Mouse (Mus musculus) right cerebral cortex, postnatal 14 days (tissue): ENCODE measurements around the gene Sidt1.

Experiments
- DNase-seq: peaks from one replicate; pipeline ENCODE4 v3.0.0; 2022

Sidt1 gene

GRCm38 (mm10) chr16:44332861-44333284 lies at the start of gene Sidt1:
TSS of gene Sidt1 (minus strand) at chr16:44333196.
- peak; percentile 8 for DNase-seq

GRCm38 (mm10) chr16:44381578-44381977 lies 48.6 kb upstream of the Sidt1 start:
- no peak for DNase-seq

- DNase-seq = no peak
Measured at GRCm38 (mm10) chr16:44380006-44380405, 47.0 kb upstream of the Sidt1 start.

- DNase-seq = no peak
Measured at GRCm38 (mm10) chr16:44375459-44375858, 42.5 kb upstream of the Sidt1 start.

- DNase-seq = no peak
Measured at GRCm38 (mm10) chr16:44365522-44365921, 32.5 kb upstream of the Sidt1 start.

- no peak for DNase-seq
Measured at GRCm38 (mm10) chr16:44361921-44362890, 29.2 kb upstream of the Sidt1 start.

GRCm38 (mm10) chr16:44357571-44358268 lies 24.7 kb upstream of the Sidt1 start:
- no peak for DNase-seq

- no peak for DNase-seq
Measured at GRCm38 (mm10) chr16:44356291-44356690, 23.3 kb upstream of the Sidt1 start.

- DNase-seq = no peak
Measured at GRCm38 (mm10) chr16:44349801-44350397, 16.9 kb upstream of the Sidt1 start.

- DNase-seq = peak; percentile 97
Measured at GRCm38 (mm10) chr16:44347071-44347901, 14.3 kb upstream of the Sidt1 start, which contains the start of gene Spice1. TSS of gene Spice1 (plus strand) at chr16:44347121.

GRCm38 (mm10) chr16:44337541-44337940 lies 4.5 kb upstream of the Sidt1 start:
- DNase-seq = no peak

GRCm38 (mm10) chr16:44331995-44332860 lies 768 bp downstream of the Sidt1 start:
- DNase-seq = peak; percentile 37

- DNase-seq = no peak
Measured at GRCm38 (mm10) chr16:44331671-44331994, 1.4 kb downstream of the Sidt1 start.

GRCm38 (mm10) chr16:44331154-44331553 lies 1.8 kb downstream of the Sidt1 start:
- DNase-seq = peak; percentile 8

GRCm38 (mm10) chr16:44330657-44331056 lies 2.3 kb downstream of the Sidt1 start:
- peak; percentile 15 for DNase-seq

- no peak for DNase-seq
Measured at GRCm38 (mm10) chr16:44328644-44329043, 4.4 kb downstream of the Sidt1 start.

- no peak for DNase-seq
Measured at GRCm38 (mm10) chr16:44320232-44320631, 12.8 kb downstream of the Sidt1 start.

- DNase-seq = no peak
Measured at GRCm38 (mm10) chr16:44316350-44316749, 16.6 kb downstream of the Sidt1 start.

GRCm38 (mm10) chr16:44313422-44313821 lies 19.6 kb downstream of the Sidt1 start:
- DNase-seq = no peak

- no peak for DNase-seq
Measured at GRCm38 (mm10) chr16:44305606-44306005, 27.4 kb downstream of the Sidt1 start.

GRCm38 (mm10) chr16:44303822-44304221 lies 29.2 kb downstream of the Sidt1 start:
- DNase-seq = no peak
